Mouse (Mus musculus) hindbrain, embryonic 12.5 days (tissue): Measurements from ENCODE around the gene Efna5. TPM values are rescaled to one million over a fixed set of nuclear protein-coding genes. Genes with fewer than 3 reads are reported as not detected.

Source experiments
- ATAC-seq: fragments of 200-750 bp; cut with Nextera tagmentation; 2 replicates; pipeline ENCODE4 v1.8.0; 2017; ENCODE audit warnings: moderate TSS enrichment; ENCODE audit not compliant: low FRiP score
- H3K27ac ChIP-seq: fragments of 300-500 bp; sonication (generic); 2 replicates; pipeline ENCODE4 v1.5.1; 2016; ENCODE audit warnings: mild to moderate bottlenecking
- H3K27me3 ChIP-seq: fragments of 300-500 bp; sonication (generic); 2 replicates; pipeline ENCODE4 v1.6.1; 2016; ENCODE audit warnings: mild to moderate bottlenecking
- H3K36me3 ChIP-seq: fragments of 300-500 bp; sonication (generic); 2 replicates; pipeline ENCODE4 v1.6.1; 2016; ENCODE audit warnings: mild to moderate bottlenecking
- H3K4me1 ChIP-seq: fragments of 300-500 bp; sonication (generic); 2 replicates; pipeline ENCODE4 v1.6.1; 2016
- H3K4me2 ChIP-seq: fragments of 300-500 bp; sonication (generic); replicated peaks from 2 replicates; pipeline ENCODE4 v1.6.1; 2016; ENCODE audit warnings: mild to moderate bottlenecking
- H3K4me3 ChIP-seq: fragments of 300-500 bp; sonication (generic); 2 replicates; pipeline ENCODE4 v1.5.1; 2016; ENCODE audit warnings: mild to moderate bottlenecking
- H3K9ac ChIP-seq: fragments of 300-500 bp; sonication (generic); 2 replicates; pipeline ENCODE4 v1.6.1; 2016; ENCODE audit warnings: mild to moderate bottlenecking, moderate library complexity
- H3K9me3 ChIP-seq: fragments of 300-500 bp; sonication (generic); replicated peaks from 2 replicates; pipeline ENCODE4 v1.6.1; 2016; ENCODE audit warnings: mild to moderate bottlenecking
- WGBS: fragments of 180-500 bp; shearing (Covaris S2); methylation state at CpG from one replicate; pipeline ENCODE4 v1.1.7; 2016; 5-methylcytosine and 5-hydroxymethylcytosine counted together
- polyA plus RNA-seq: library from polyadenylated mRNA; unstranded; fragments of >200 nt; fragmentation: Nextera tagmentation; extraction: Ambion mirVana; gene quantifications from 2 replicates; pipeline ENCODE4 v1.2.1, GENCODE M21; 2016

Gene Efna5
- polyA plus RNA-seq, 1 experiment from 2014 or later = 61.3 TPM

GRCm38 (mm10) chr17:62734901-62735300, 146.2 kb downstream of the Efna5 start:
- Histone ChIP-seq H3K4me2 (0 out of 2 replicates have a peak overlapping the region, but pooled peaks have one; percentile 26), H3K36me3 (no peaks in the 10 kb centered on the region), H3K4me1 (peaks cover 36% of the 10 kb centered on the region), H3K9me3 (no peaks in the 10 kb centered on the region), H3K27me3 (no peaks in the 10 kb centered on the region), H3K4me3 (no peak overlapping the region), H3K9ac (no peak overlapping the region), H3K27ac (peak overlapping the region; percentile 55; the same call in 1 of the 2 replicates)
- ATAC-seq = no peak
- WGBS = 10% methylated on average over 10 of the region's 10 CpGs

GRCm38 (mm10) chr17:62734067-62734466, 147.1 kb downstream of the Efna5 start:
- peak; percentile 76 for ATAC-seq
- no peaks in the 10 kb centered on the region for H3K9me3 ChIP-seq
- no peaks in the 10 kb centered on the region for H3K36me3 ChIP-seq
- H3K4me2 ChIP-seq = no peak overlapping the region
- peaks cover 42% of the 10 kb centered on the region for H3K4me1 ChIP-seq
- H3K27me3 ChIP-seq = no peaks in the 10 kb centered on the region
- H3K9ac ChIP-seq = no peak overlapping the region
- no peak overlapping the region for H3K27ac ChIP-seq
- no peak overlapping the region for H3K4me3 ChIP-seq
- 39% methylated on average over 4 of the region's 4 CpGs for WGBS

- Histone ChIP-seq H3K4me1 (peaks cover 34% of the 10 kb centered on the region), H3K9ac (no peak overlapping the region), H3K27ac (no peak overlapping the region), H3K4me2 (no peak overlapping the region), H3K4me3 (no peak overlapping the region), H3K9me3 (no peaks in the 10 kb centered on the region), H3K36me3 (no peaks in the 10 kb centered on the region), H3K27me3 (no peaks in the 10 kb centered on the region)
- ATAC-seq = no peak
- 66% methylated on average over 10 of the region's 10 CpGs for WGBS
Measured at GRCm38 (mm10) chr17:62729754-62730470, 151.2 kb downstream of the Efna5 start.

GRCm38 (mm10) chr17:62728142-62728917, 152.8 kb downstream of the Efna5 start:
- peaks cover 24% of the 10 kb centered on the region for H3K4me1 ChIP-seq
- H3K9ac ChIP-seq = no peak overlapping the region
- H3K36me3 ChIP-seq = no peaks in the 10 kb centered on the region
- H3K27me3 ChIP-seq = no peaks in the 10 kb centered on the region
- no peak overlapping the region for H3K4me3 ChIP-seq
- peak; percentile 87 for ATAC-seq
- WGBS = 39% methylated on average over 10 of the region's 10 CpGs
- no peaks in the 10 kb centered on the region for H3K9me3 ChIP-seq
- H3K4me2 ChIP-seq = no peak overlapping the region; the same call in 1 of the 2 replicates
- no peak overlapping the region for H3K27ac ChIP-seq

GRCm38 (mm10) chr17:62726102-62726501, 155.0 kb downstream of the Efna5 start:
- Histone ChIP-seq H3K9me3 (no peaks in the 10 kb centered on the region), H3K9ac (no peak overlapping the region), H3K4me3 (no peak overlapping the region), H3K36me3 (no peaks in the 10 kb centered on the region), H3K27ac (no peak overlapping the region), H3K27me3 (no peaks in the 10 kb centered on the region), H3K4me2 (no peak overlapping the region), H3K4me1 (peaks cover 24% of the 10 kb centered on the region)
- 78% methylated on average over 5 of the region's 5 CpGs for WGBS
- ATAC-seq = no peak

- H3K4me2 ChIP-seq = no peak overlapping the region
- no peak for ATAC-seq
- no peaks in the 10 kb centered on the region for H3K36me3 ChIP-seq
- H3K4me3 ChIP-seq = no peak overlapping the region
- H3K27me3 ChIP-seq = no peaks in the 10 kb centered on the region
- no peaks in the 10 kb centered on the region for H3K9me3 ChIP-seq
- no peak overlapping the region for H3K9ac ChIP-seq
- no peak overlapping the region for H3K27ac ChIP-seq
- H3K4me1 ChIP-seq = peaks cover 3% of the 10 kb centered on the region
- 84% methylated on average over 5 of the region's 5 CpGs for WGBS
Measured at GRCm38 (mm10) chr17:62722962-62723361, 158.2 kb downstream of the Efna5 start.

- no peaks in the 10 kb centered on the region for H3K9me3 ChIP-seq
- no peak for ATAC-seq
- no peaks in the 10 kb centered on the region for H3K27me3 ChIP-seq
- H3K4me1 ChIP-seq = peaks cover 11% of the 10 kb centered on the region
- no peak overlapping the region for H3K9ac ChIP-seq
- no peak overlapping the region for H3K4me3 ChIP-seq
- 91% methylated on average over 3 of the region's 3 CpGs for WGBS
- H3K27ac ChIP-seq = no peak overlapping the region
- no peaks in the 10 kb centered on the region for H3K36me3 ChIP-seq
- no peak overlapping the region for H3K4me2 ChIP-seq
Measured at GRCm38 (mm10) chr17:62721595-62721994, 159.5 kb downstream of the Efna5 start.

- H3K9ac ChIP-seq = no peak overlapping the region
- H3K4me3 ChIP-seq = no peak overlapping the region
- H3K4me2 ChIP-seq = no peak overlapping the region
- no peaks in the 10 kb centered on the region for H3K9me3 ChIP-seq
- ATAC-seq = peak; percentile 20; the same call in 1 of the 2 replicates
- WGBS = 73% methylated on average over 20 of the region's 20 CpGs
- no peak overlapping the region for H3K27ac ChIP-seq
- no peaks in the 10 kb centered on the region for H3K36me3 ChIP-seq
- no peaks in the 10 kb centered on the region for H3K27me3 ChIP-seq
- peaks cover 11% of the 10 kb centered on the region for H3K4me1 ChIP-seq
Measured at GRCm38 (mm10) chr17:62720740-62721450, 160.2 kb downstream of the Efna5 start.

GRCm38 (mm10) chr17:62717426-62718131, 163.5 kb downstream of the Efna5 start:
- no peak overlapping the region; the same call in 1 of the 2 replicates for H3K4me2 ChIP-seq
- ATAC-seq = no peak
- no peaks in the 10 kb centered on the region for H3K27me3 ChIP-seq
- H3K4me3 ChIP-seq = no peak overlapping the region
- 38% methylated on average over 12 of the region's 12 CpGs for WGBS
- peaks cover 11% of the 10 kb centered on the region for H3K4me1 ChIP-seq
- no peak overlapping the region for H3K9ac ChIP-seq
- H3K27ac ChIP-seq = no peak overlapping the region
- no peaks in the 10 kb centered on the region for H3K9me3 ChIP-seq
- no peaks in the 10 kb centered on the region for H3K36me3 ChIP-seq

- no peak for ATAC-seq
Measured at GRCm38 (mm10) chr17:62713455-62713854, 167.7 kb downstream of the Efna5 start.

GRCm38 (mm10) chr17:62706418-62706817, 174.7 kb downstream of the Efna5 start:
- peaks cover 13% of the 10 kb centered on the region for H3K4me1 ChIP-seq
- 43% methylated on average over 6 of the region's 6 CpGs for WGBS

More at GRCm38 (mm10) chr17:62713455-62713854, 167.7 kb downstream of the Efna5 start:
- H3K9me3 ChIP-seq = no peaks in the 10 kb centered on the region
- no peak overlapping the region for H3K27ac ChIP-seq
- no peak overlapping the region for H3K4me2 ChIP-seq
- 92% methylated on average over 3 of the region's 3 CpGs for WGBS
- no peaks in the 10 kb centered on the region for H3K27me3 ChIP-seq
- no peak overlapping the region for H3K4me3 ChIP-seq
- H3K36me3 ChIP-seq = no peaks in the 10 kb centered on the region
- peaks cover 14% of the 10 kb centered on the region for H3K4me1 ChIP-seq
- no peak overlapping the region for H3K9ac ChIP-seq

More at GRCm38 (mm10) chr17:62706418-62706817, 174.7 kb downstream of the Efna5 start:
- Histone ChIP-seq H3K4me3 (no peak overlapping the region), H3K27me3 (no peaks in the 10 kb centered on the region), H3K9ac (no peak overlapping the region), H3K36me3 (no peaks in the 10 kb centered on the region), H3K27ac (no peak overlapping the region), H3K9me3 (no peaks in the 10 kb centered on the region; the same call in 1 of the 2 replicates), H3K4me2 (no peak overlapping the region)
- ATAC-seq = no peak
